In the genomic region with DNA sequence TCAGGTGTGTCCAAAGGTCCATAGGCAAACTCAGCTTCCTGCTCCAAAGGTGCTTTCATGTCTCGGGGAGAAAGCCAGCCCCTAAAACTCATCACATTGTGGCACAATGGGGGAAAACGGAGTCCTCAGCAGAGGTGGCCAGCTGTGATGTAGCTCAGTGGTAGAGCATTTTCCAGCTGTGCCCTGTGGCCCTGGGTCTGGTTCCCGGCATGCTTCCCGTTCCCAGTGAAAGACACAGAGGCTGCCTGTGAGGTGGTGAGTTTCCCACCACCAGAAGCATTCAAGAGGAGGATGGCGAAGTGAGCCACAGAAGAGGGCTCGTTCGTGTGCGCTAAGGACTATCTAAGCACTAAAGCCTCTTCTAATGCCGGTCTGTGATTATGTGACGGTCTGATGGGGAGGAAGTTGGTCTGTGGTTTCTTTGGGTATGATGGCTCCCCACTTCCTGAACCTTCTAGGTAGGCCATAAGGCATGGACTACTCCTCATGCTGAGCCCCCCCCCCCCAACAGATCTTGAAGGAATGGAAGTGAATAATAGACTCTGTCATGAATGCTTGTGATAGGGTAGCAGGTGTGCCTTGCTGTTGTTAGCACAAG, we compare ENCODE assay signal across 13 mouse cellular contexts. TPM values are rescaled to one million over a fixed set of nuclear protein-coding genes. Genes with fewer than 3 reads are reported as not detected.
DNase-seq lines count a peak whose midpoint lies in the region; ATAC-seq and TF ChIP-seq lines count a peak whose summit lies in the region.
"Had no signal": no experiment of that assay in that cellular context is flagged by ENCODE, and none has a peak within 500 bp of the region (broad histone marks: within the 10 kb centered on the region; RNA-seq: fewer than 3 reads in every experiment).

No protein-coding gene starts in this region.

- H3K36me3 ChIP-seq in stomach, embryonic 15.5 days, result 0 out of 2 replicates have a peak, but pooled peaks cover 3% of the 10 kb centered on the region
- no peaks in the 10 kb centered on the region for H3K36me3 ChIP-seq in stomach, postnatal 0 days (ENCODE audit: control insufficient read depth, insufficient read depth, low read length)
- no peaks in the 10 kb centered on the region for H3K36me3 ChIP-seq in liver, postnatal 0 days (replicated peaks; ENCODE audit: insufficient read depth, low read length)
- no peaks in the 10 kb centered on the region for H3K36me3 ChIP-seq in kidney, embryonic 14.5 days (ENCODE audit: control insufficient read depth, insufficient read depth, low read length)
- H3K36me3 ChIP-seq: neural tube, embryonic 15.5 days had no signal

- DNase-seq in stomach, postnatal 0 days (ENCODE audit: low spot score), result no peak
- DNase-seq in liver, postnatal 0 days, result no peak
- no peak for DNase-seq in frontal cortex, postnatal 14 days (ENCODE audit: low spot score in 2 of 2)
- DNase-seq in adrenal gland, postnatal 10 days, result no peak
- DNase-seq: adrenal gland, postnatal 36 days; cerebellum, postnatal 14 days; layer of hippocampus, postnatal 36 days had no signal

- H3K27me3 ChIP-seq in stomach, embryonic 15.5 days (replicated peaks), result no peaks in the 10 kb centered on the region
- no peaks in the 10 kb centered on the region for H3K27me3 ChIP-seq in stomach, postnatal 0 days (ENCODE audit: control insufficient read depth, insufficient read depth, low read length)
- no peaks in the 10 kb centered on the region for H3K27me3 ChIP-seq in liver, postnatal 0 days (ENCODE audit: insufficient read depth, low read length)
- no peaks in the 10 kb centered on the region for H3K27me3 ChIP-seq in kidney, embryonic 14.5 days (ENCODE audit: control insufficient read depth, insufficient read depth, low read length)
- H3K27me3 ChIP-seq: neural tube, embryonic 15.5 days had no signal

- peak overlapping the region; percentile 65; the same call in 1 of the 2 replicates for H3K27ac ChIP-seq in stomach, embryonic 15.5 days
- no peak overlapping the region; the same call in 1 of the 2 replicates for H3K27ac ChIP-seq in stomach, postnatal 0 days (replicated peaks)
- H3K27ac ChIP-seq in bone marrow macrophage, adult 2 months (ENCODE audit: insufficient read depth, low read depth, low read length), result peak overlapping the region; percentile 99
- H3K27ac ChIP-seq in liver, postnatal 0 days (ENCODE audit: low read depth), result 0 out of 2 replicates have a peak overlapping the region, but pooled peaks have one; percentile 55
- H3K27ac ChIP-seq in kidney, embryonic 14.5 days (ENCODE audit: low read depth, low read length), result no peak overlapping the region
- H3K27ac ChIP-seq: neural tube, embryonic 15.5 days had no signal

- no peak for TF ChIP-seq CTCF in stomach, postnatal 0 days (IDR thresholded peaks at IDR 0.05; ENCODE audit: low read depth)
- TF ChIP-seq CTCF in bone marrow macrophage, adult 2 months (IDR thresholded peaks at IDR 0.05; ENCODE audit: low read depth, low read length), result no peak
- TF ChIP-seq CTCF in liver, postnatal 0 days (IDR thresholded peaks at IDR 0.05; ENCODE audit: low read depth), result no peak

- no peak overlapping the region for H3K9ac ChIP-seq in stomach, embryonic 15.5 days
- H3K9ac ChIP-seq in stomach, postnatal 0 days (ENCODE audit: low read length), result no peak overlapping the region
- no peak overlapping the region for H3K9ac ChIP-seq in liver, postnatal 0 days (replicated peaks)
- H3K9ac ChIP-seq in kidney, embryonic 14.5 days (ENCODE audit: low read depth, low read length), result no peak overlapping the region
- H3K9ac ChIP-seq: neural tube, embryonic 15.5 days had no signal

- H3K4me2 ChIP-seq in stomach, embryonic 15.5 days, result no peak overlapping the region
- H3K4me2 ChIP-seq in stomach, postnatal 0 days (replicated peaks; ENCODE audit: low read depth), result no peak overlapping the region
- H3K4me2 ChIP-seq in liver, postnatal 0 days (ENCODE audit: low read depth, low read length), result peak overlapping the region; percentile 59
- H3K4me2 ChIP-seq in kidney, embryonic 14.5 days (replicated peaks; ENCODE audit: low read depth, low read length), result no peak overlapping the region
- H3K4me2 ChIP-seq: midbrain, embryonic 11.5 days; neural tube, embryonic 15.5 days had no signal

- no peak for ATAC-seq in stomach, embryonic 15.5 days (ENCODE audit: insufficient read depth, low FRiP score, low read depth)
- ATAC-seq in stomach, postnatal 0 days (ENCODE audit: low FRiP score, low TSS enrichment), result no peak
- ATAC-seq in liver, postnatal 0 days, result no peak
- no peak for ATAC-seq in kidney, embryonic 14.5 days (ENCODE audit: low FRiP score, low TSS enrichment)

- TF ChIP-seq EP300 in stomach, postnatal 0 days (optimal IDR thresholded peaks at IDR 0.05), result no peak
- TF ChIP-seq EP300 in liver, postnatal 0 days (IDR thresholded peaks at IDR 0.05; ENCODE audit: low read depth), result no peak

- H3K4me1 ChIP-seq in stomach, embryonic 15.5 days, result peaks cover 19% of the 10 kb centered on the region
- H3K4me1 ChIP-seq in stomach, postnatal 0 days (replicated peaks; ENCODE audit: control insufficient read depth, insufficient read depth), result 0 out of 2 replicates have a peak, but pooled peaks cover 8% of the 10 kb centered on the region
- peaks cover 17% of the 10 kb centered on the region for H3K4me1 ChIP-seq in bone marrow macrophage, adult 2 months (ENCODE audit: control insufficient read depth, insufficient read depth, low read length)
- H3K4me1 ChIP-seq in liver, postnatal 0 days (ENCODE audit: insufficient read depth), result peaks cover 33% of the 10 kb centered on the region
- peaks cover 12% of the 10 kb centered on the region for H3K4me1 ChIP-seq in kidney, embryonic 14.5 days (ENCODE audit: control insufficient read depth, insufficient read depth, low read length)

- H3K9me3 ChIP-seq in stomach, embryonic 15.5 days, result no peaks in the 10 kb centered on the region
- H3K9me3 ChIP-seq in stomach, postnatal 0 days (ENCODE audit: control insufficient read depth, low read length), result no peaks in the 10 kb centered on the region
- no peaks in the 10 kb centered on the region for H3K9me3 ChIP-seq in liver, postnatal 0 days (ENCODE audit: low read length)
- H3K9me3 ChIP-seq in kidney, embryonic 14.5 days (ENCODE audit: control insufficient read depth, low read length), result 0 out of 2 replicates have a peak, but pooled peaks cover 4% of the 10 kb centered on the region
- H3K9me3 ChIP-seq: neural tube, embryonic 15.5 days had no signal

- 82% methylated on average over 10 of the region's 10 CpGs for WGBS in stomach, embryonic 15.5 days
- 86% methylated on average over 10 of the region's 10 CpGs for WGBS in stomach, postnatal 0 days
- whole genome bisulfite sequencing in liver, postnatal 0 days (ENCODE audit: insufficient replicate concordance), result 47% methylated on average over 10 of the region's 10 CpGs
- 89% methylated on average over 10 of the region's 10 CpGs for WGBS in kidney, embryonic 14.5 days

- TF ChIP-seq POLR2A in bone marrow macrophage, adult 2 months (IDR thresholded peaks at IDR 0.05; ENCODE audit: borderline replicate concordance, low read depth, low read length), result no peak

- H3K4me3 ChIP-seq in stomach, embryonic 15.5 days (replicated peaks), result no peak overlapping the region; the same call in 1 of the 2 replicates
- H3K4me3 ChIP-seq in stomach, postnatal 0 days (ENCODE audit: low read depth, low read length), result no peak overlapping the region
- H3K4me3 ChIP-seq in bone marrow macrophage, adult 2 months (ENCODE audit: insufficient read depth, low read length), result peak overlapping the region; percentile 75
- H3K4me3 ChIP-seq in liver, postnatal 0 days (ENCODE audit: low read depth, low read length), result peak overlapping the region; percentile 32; the same call in 1 of the 2 replicates
- H3K4me3 ChIP-seq in kidney, embryonic 14.5 days (ENCODE audit: low read length), result no peak overlapping the region
- H3K4me3 ChIP-seq: neural tube, embryonic 15.5 days had no signal

RNA-seq across cellular contexts. Expression of a gene that starts 6.4 kb away (rescaled TPM):
- 80.9 and 98.6 TPM in 2 replicates for polyA plus RNA-seq in stomach, embryonic 15.5 days (2015; fragmentation: Nextera tagmentation; extraction: Ambion mirVana)
- 120 and 130 TPM in 2 replicates for polyA plus RNA-seq in stomach, postnatal 0 days (2015; fragmentation: Nextera tagmentation; extraction: Ambion mirVana)
- 788 and 835 TPM in 2 replicates for polyA plus RNA-seq in bone marrow macrophage, adult 2 months (2012; ENCODE audit: insufficient read depth, insufficient read length, missing spikeins)
- 20.0 and 22.8 TPM in 2 replicates for polyA plus RNA-seq in liver, postnatal 0 days (2015; fragmentation: Nextera tagmentation; extraction: Ambion mirVana)
- 63.8 and 66.6 TPM in 2 replicates for polyA plus RNA-seq in kidney, embryonic 14.5 days (2014; fragmentation: Nextera tagmentation; extraction: Ambion mirVana)
- 10 to 100 TPM; 28.1 to 33.5 TPM for total RNA-seq in adrenal gland, postnatal 10 days (2021)

RNA-seq across cellular contexts. Expression of a gene that starts 29.1 kb away (rescaled TPM):
- 0.18 and 0.22 TPM in 2 replicates for polyA plus RNA-seq in stomach, embryonic 15.5 days (2015; fragmentation: Nextera tagmentation; extraction: Ambion mirVana)
- 0.12 and 0.21 TPM in 2 replicates for polyA plus RNA-seq in stomach, postnatal 0 days (2015; fragmentation: Nextera tagmentation; extraction: Ambion mirVana)
- polyA plus RNA-seq in bone marrow macrophage, adult 2 months (2012; ENCODE audit: insufficient read depth, insufficient read length, missing spikeins), result 1.3 TPM in 1 of 2 replicates, not detected in the other
- polyA plus RNA-seq in liver, postnatal 0 days (2015; fragmentation: Nextera tagmentation; extraction: Ambion mirVana), result not detected in 2 replicates
- not detected in 2 replicates for polyA plus RNA-seq in kidney, embryonic 14.5 days (2014; fragmentation: Nextera tagmentation; extraction: Ambion mirVana)
- under 1 TPM; 0.27 to 0.48 TPM for total RNA-seq in adrenal gland, postnatal 10 days (2021)
- total RNA-seq: liver, adult 2 months had no signal
- polyA plus RNA-seq: liver, adult 2 months had no signal

RNA-seq across cellular contexts. Expression of a gene that starts 47.6 kb away (rescaled TPM):
- polyA plus RNA-seq in stomach, embryonic 15.5 days (2015; fragmentation: Nextera tagmentation; extraction: Ambion mirVana), result 13.7 and 15.9 TPM in 2 replicates
- 13.3 and 15.8 TPM in 2 replicates for polyA plus RNA-seq in stomach, postnatal 0 days (2015; fragmentation: Nextera tagmentation; extraction: Ambion mirVana)
- polyA plus RNA-seq in bone marrow macrophage, adult 2 months (2012; ENCODE audit: insufficient read depth, insufficient read length, missing spikeins), result 12.0 and 12.6 TPM in 2 replicates
- polyA plus RNA-seq in liver, postnatal 0 days (2015; fragmentation: Nextera tagmentation; extraction: Ambion mirVana), result 4.0 and 5.2 TPM in 2 replicates
- 10.4 and 15.0 TPM in 2 replicates for polyA plus RNA-seq in kidney, embryonic 14.5 days (2014; fragmentation: Nextera tagmentation; extraction: Ambion mirVana)
- 10 to 100 TPM; 13.3 to 15.8 TPM for total RNA-seq in adrenal gland, postnatal 10 days (2021)

RNA-seq across cellular contexts. Expression of a gene that starts 47.7 kb away (rescaled TPM):
- 21.5 and 22.3 TPM in 2 replicates for polyA plus RNA-seq in stomach, embryonic 15.5 days (2015; fragmentation: Nextera tagmentation; extraction: Ambion mirVana)
- polyA plus RNA-seq in stomach, postnatal 0 days (2015; fragmentation: Nextera tagmentation; extraction: Ambion mirVana), result 54.1 TPM in 2 replicates
- polyA plus RNA-seq in bone marrow macrophage, adult 2 months (2012; ENCODE audit: insufficient read depth, insufficient read length, missing spikeins), result 15.7 and 21.3 TPM in 2 replicates
- polyA plus RNA-seq in liver, postnatal 0 days (2015; fragmentation: Nextera tagmentation; extraction: Ambion mirVana), result 90.4 and 109 TPM in 2 replicates
- polyA plus RNA-seq in kidney, embryonic 14.5 days (2014; fragmentation: Nextera tagmentation; extraction: Ambion mirVana), result 14.7 and 20.1 TPM in 2 replicates
- total RNA-seq in adrenal gland, postnatal 10 days (2021), result 100 to 1,000 TPM; 359 to 375 TPM

Comparison
In these comparisons a context has a peak if more than half of its experiments do, and no peak if none do; other contexts are left out.
1. H3K27ac ChIP-seq: peak in stomach, embryonic 15.5 days (single experiment), bone marrow macrophage, adult 2 months (single experiment) and liver, postnatal 0 days (single experiment); none in stomach, postnatal 0 days (single experiment) and kidney, embryonic 14.5 days (single experiment).
2. H3K4me3 ChIP-seq: peak in bone marrow macrophage, adult 2 months (single experiment) and liver, postnatal 0 days (single experiment); none in stomach, embryonic 15.5 days (single experiment), stomach, postnatal 0 days (single experiment) and kidney, embryonic 14.5 days (single experiment).